Mouse (Mus musculus) midbrain, embryonic 14.5 days (tissue): ENCODE measurements around the gene Mapkap1. TPM values are rescaled to one million over a fixed set of nuclear protein-coding genes. Genes with fewer than 3 reads are reported as not detected.
A peak's percentile ranks its signal among the peaks of the same experiment; 100 is the strongest.

Source experiments
- ATAC-seq: fragments of 200-750 bp; cut with Nextera tagmentation; 2 replicates; pipeline ENCODE4 v1.8.0; 2017; ENCODE audit warnings: moderate number of reproducible peaks, moderate library complexity; ENCODE audit not compliant: low FRiP score, low TSS enrichment
- DNase-seq: peaks from one replicate; pipeline ENCODE4 v3.0.0-alpha.2; 2015
- H3K27ac ChIP-seq: fragments of 300-500 bp; sonication (generic); replicated peaks from 2 replicates; pipeline ENCODE4 v1.5.1; 2014; ENCODE audit warnings: mild to moderate bottlenecking, low read depth, low read length, moderate library complexity
- H3K27me3 ChIP-seq: fragments of 300-500 bp; sonication (generic); 2 replicates; pipeline ENCODE4 v1.6.1; 2014; ENCODE audit warnings: low read length, control low read depth, mixed read lengths; ENCODE audit not compliant: control insufficient read depth, insufficient read depth
- H3K36me3 ChIP-seq: fragments of 300-500 bp; sonication (generic); 2 replicates; pipeline ENCODE4 v1.6.1; 2014; ENCODE audit warnings: low read length, control low read depth; ENCODE audit not compliant: control insufficient read depth, insufficient read depth
- H3K4me1 ChIP-seq: fragments of 300-500 bp; sonication (generic); 2 replicates; pipeline ENCODE4 v1.6.1; 2014; ENCODE audit warnings: mild to moderate bottlenecking, antibody characterized with exemption, low read length, control low read depth; ENCODE audit not compliant: control insufficient read depth, insufficient read depth
- H3K4me2 ChIP-seq: fragments of 300-500 bp; sonication (generic); 2 replicates; pipeline ENCODE4 v1.6.1; 2014; ENCODE audit warnings: mild to moderate bottlenecking, low read length, moderate library complexity
- H3K4me3 ChIP-seq: fragments of 300-500 bp; sonication (generic); replicated peaks from 2 replicates; pipeline ENCODE4 v1.5.1; 2014; ENCODE audit warnings: low read depth, low read length
- H3K9ac ChIP-seq: fragments of 300-500 bp; sonication (generic); replicated peaks from 2 replicates; pipeline ENCODE4 v1.6.1; 2014; ENCODE audit warnings: mild to moderate bottlenecking, low read length, moderate library complexity
- H3K9me3 ChIP-seq: fragments of 300-500 bp; sonication (generic); 2 replicates; pipeline ENCODE4 v1.6.1; 2016; ENCODE audit warnings: low read length, control low read depth, mixed read lengths; ENCODE audit not compliant: control insufficient read depth
- WGBS: fragments of 180-500 bp; shearing (Covaris S2); extraction: QIAGEN DNeasy Blood & Tissue Kit; methylation state at CpG from one replicate; pipeline ENCODE4 v1.1.7; 2014; 5-methylcytosine and 5-hydroxymethylcytosine counted together
- polyA plus RNA-seq: library from polyadenylated mRNA; unstranded; fragments of >200 nt; fragmentation: Nextera tagmentation; extraction: Ambion mirVana; gene quantifications from 2 replicates; pipeline ENCODE4 v1.2.1, GENCODE M21; 2014

The Mapkap1 gene
- polyA plus RNA-seq, 1 experiment from 2014 or later: 94.6 TPM

DNA sequence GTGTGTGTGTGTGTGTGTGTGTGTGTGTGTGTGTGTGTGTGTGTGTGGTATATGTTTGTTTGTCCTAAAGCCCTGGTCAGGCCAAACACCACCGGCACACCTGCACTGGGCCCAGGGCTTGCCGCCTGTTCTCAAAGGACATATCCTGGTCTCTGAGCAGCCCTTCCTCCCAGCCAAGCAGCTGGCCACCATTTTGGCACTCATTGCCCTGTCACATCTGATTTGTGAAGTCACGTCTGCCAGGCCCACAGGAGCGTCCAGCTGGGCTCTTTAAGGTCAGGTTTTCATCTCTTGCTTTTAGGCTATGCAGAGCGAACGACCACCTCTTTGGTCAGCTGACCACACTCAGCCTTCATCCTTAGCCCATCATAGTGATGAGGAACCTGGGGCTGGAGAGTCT lies 223.9 kb downstream of the Mapkap1 start:
- ATAC-seq: no peak
- H3K27ac ChIP-seq: no peak overlapping the region
- 70% methylated on average over 6 of the region's 6 CpGs for WGBS
- DNase-seq: no peak
- H3K4me3 ChIP-seq: no peak overlapping the region
- H3K9ac ChIP-seq: no peak overlapping the region
- no peak overlapping the region for H3K4me2 ChIP-seq
- no peaks in the 10 kb centered on the region for H3K9me3 ChIP-seq
- H3K4me1 ChIP-seq: no peaks in the 10 kb centered on the region
- H3K36me3 ChIP-seq: peaks cover 8% of the 10 kb centered on the region; the same call in 1 of the 2 replicates
- no peaks in the 10 kb centered on the region for H3K27me3 ChIP-seq

DNA sequence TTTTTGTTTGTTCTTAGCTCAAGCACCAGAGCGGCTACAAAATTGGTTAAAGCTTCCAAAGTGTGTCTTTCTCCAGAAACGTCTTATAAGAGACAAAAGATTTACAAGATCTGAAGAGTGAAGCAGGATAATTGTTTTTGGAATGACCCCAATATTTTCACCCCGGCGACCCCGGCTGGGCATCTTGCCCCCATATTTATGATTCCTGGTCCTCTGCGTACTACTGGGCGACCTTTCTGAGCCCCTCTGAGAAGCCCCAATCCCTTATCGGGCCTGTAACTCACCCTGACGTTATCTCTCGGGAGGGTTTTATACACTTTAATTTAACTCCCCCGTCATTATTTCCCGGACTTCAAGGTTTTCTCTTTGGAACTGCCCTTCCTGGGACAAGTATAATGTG lies 225.5 kb downstream of the Mapkap1 start:
- no peak overlapping the region for H3K4me3 ChIP-seq
- no peaks in the 10 kb centered on the region for H3K9me3 ChIP-seq
- H3K36me3 ChIP-seq: no peaks in the 10 kb centered on the region
- H3K4me1 ChIP-seq: no peaks in the 10 kb centered on the region
- H3K9ac ChIP-seq: no peak overlapping the region
- H3K4me2 ChIP-seq: no peak overlapping the region
- 82% methylated on average over 12 of the region's 12 CpGs for WGBS
- DNase-seq: no peak
- no peak for ATAC-seq
- no peak overlapping the region for H3K27ac ChIP-seq
- no peaks in the 10 kb centered on the region for H3K27me3 ChIP-seq

DNA sequence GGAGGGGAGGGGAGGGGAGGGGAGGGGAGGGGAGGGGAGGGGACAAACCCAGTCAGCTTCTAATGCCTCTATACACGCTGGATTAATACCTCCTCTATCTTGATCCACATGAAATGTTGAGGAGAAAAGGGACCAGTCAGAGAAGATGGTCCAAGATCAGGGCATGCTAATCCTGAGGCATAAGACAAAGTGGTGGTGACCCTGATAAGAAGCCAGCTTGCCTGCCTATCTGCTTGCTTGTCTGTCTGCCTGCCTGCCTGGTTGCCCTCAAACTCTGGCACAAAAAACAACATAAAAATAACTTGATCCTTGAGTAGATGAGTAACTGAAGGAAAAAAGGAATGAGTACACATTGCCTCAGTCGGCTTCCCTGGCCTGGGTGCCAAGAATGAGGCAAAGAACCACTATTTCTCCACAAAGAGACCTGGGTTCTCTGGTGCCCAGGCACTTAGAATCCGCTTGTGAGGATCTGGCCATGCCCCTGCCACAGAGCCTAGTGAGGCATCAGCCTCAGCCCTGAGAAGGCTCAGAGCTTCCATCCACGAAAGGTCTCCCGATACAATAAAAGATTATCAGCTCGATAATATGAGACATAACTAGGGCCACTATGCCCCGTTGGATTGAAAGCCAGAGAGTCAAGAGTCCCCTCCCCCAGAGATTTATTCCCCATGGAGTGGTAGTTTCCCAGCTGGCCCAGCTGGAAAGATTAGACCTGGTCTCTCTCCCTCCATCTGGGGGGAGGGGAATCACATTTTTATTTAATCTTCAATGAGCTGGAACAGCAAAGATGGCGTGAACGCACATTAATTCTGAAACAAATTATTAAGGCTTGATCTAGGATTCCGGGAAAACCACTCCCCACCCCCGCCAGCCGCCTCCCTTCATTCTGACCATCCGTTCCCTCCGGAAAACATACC lies 228.9 kb downstream of the Mapkap1 start:
- Histone ChIP-seq H3K27me3 (no peaks in the 10 kb centered on the region), H3K4me1 (0 out of 2 replicates have a peak, but pooled peaks cover 3% of the 10 kb centered on the region), H3K4me2 (no peak overlapping the region), H3K36me3 (no peaks in the 10 kb centered on the region), H3K4me3 (no peak overlapping the region), H3K9ac (no peak overlapping the region), H3K27ac (no peak overlapping the region), H3K9me3 (no peaks in the 10 kb centered on the region)
- DNase-seq: peak; percentile 45
- 54% methylated on average over 14 of the region's 14 CpGs for WGBS
- no peak for ATAC-seq

DNA sequence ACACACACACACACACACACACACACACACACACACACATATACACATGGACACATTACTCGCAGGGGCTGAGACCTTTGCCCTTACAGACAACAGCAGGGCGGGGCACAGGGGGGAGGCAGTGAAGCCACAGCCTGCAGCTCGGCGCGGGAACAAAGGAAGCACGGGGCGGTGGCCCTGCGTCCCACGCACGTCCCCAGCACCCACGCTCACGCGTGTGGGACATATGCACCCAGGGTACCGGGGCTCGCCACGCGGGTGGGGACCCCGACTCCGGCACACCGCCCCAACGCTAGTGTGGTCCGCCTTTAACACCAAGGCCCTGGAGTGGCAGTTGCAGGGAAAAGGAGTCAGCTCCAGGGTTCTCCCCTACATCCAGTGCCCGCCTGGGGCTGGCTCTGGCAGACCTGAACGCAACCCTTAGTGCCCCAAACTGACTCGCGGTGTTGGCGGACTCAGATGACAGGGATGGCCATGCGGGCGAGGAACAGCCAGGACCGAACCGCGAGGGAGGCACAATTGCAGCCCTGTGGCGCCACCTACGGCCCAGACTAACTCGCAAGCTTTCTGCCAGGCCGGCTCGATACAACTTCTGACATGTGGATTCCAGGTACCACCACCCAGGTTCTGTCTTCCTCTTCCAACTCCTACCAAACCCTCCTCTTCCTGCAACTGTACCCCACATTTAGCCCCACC lies 232.5 kb downstream of the Mapkap1 start:
- Histone ChIP-seq H3K27ac (no peak overlapping the region), H3K9me3 (no peaks in the 10 kb centered on the region), H3K9ac (peak overlapping the region; percentile 75), H3K36me3 (no peaks in the 10 kb centered on the region), H3K4me2 (peak overlapping the region; percentile 85), H3K4me3 (peak overlapping the region; percentile 39), H3K27me3 (no peaks in the 10 kb centered on the region), H3K4me1 (0 out of 2 replicates have a peak, but pooled peaks cover 3% of the 10 kb centered on the region)
- peak; percentile 71 for ATAC-seq
- WGBS: 14% methylated on average over 37 of the region's 37 CpGs
- DNase-seq: peak; percentile 95

DNA sequence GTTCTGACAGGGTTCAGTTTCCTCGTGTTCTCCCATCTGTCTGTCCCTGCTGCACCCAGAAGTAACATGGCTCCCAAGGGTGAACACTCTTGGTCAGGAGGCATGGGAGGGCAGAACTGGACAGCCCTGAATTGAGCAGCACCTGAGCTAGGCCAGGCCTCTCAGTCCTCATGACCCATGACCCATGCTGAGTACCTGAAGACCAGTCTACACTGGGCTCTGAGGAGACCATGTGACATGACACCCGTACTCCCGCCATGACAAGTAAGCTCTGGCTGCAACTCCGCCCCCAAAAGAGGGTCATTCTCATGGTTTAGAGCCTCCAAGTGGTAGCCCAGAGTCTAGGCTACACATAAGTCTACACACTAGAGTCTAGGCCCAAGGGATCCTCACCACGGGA lies 233.2 kb downstream of the Mapkap1 start:
- Histone ChIP-seq H3K4me2 (no peak overlapping the region), H3K27ac (no peak overlapping the region), H3K9ac (no peak overlapping the region), H3K36me3 (no peaks in the 10 kb centered on the region), H3K27me3 (no peaks in the 10 kb centered on the region), H3K4me3 (no peak overlapping the region), H3K4me1 (0 out of 2 replicates have a peak, but pooled peaks cover 3% of the 10 kb centered on the region), H3K9me3 (no peaks in the 10 kb centered on the region)
- DNase-seq (no peak), ATAC-seq (0 out of 2 replicates have a peak, but pooled peaks have one; percentile 40)
- 69% methylated on average over 5 of the region's 5 CpGs for WGBS

DNA sequence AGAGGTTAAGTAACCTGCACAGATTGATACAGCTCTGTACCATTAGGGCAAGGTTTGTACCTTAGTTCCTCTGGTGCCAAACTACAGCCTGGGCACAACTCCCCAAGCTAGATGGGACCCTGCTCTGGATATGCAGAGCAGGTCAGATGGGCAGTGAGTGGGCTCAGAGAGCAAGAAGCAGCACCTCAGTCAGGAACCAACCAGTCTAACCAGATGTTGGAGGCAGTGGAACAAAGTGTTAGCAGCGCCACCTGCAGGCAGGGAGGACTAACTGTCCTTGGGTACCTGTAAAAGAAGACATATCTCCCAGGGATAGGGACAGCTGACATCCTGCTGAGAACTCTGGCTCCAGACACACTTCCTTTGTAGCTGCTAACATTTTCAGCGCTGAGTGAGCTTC lies 235.8 kb downstream of the Mapkap1 start:
- peaks cover 18% of the 10 kb centered on the region for H3K4me1 ChIP-seq
- no peak overlapping the region for H3K27ac ChIP-seq
- WGBS: 26% methylated on average over 2 of the region's 2 CpGs
- no peak overlapping the region for H3K4me2 ChIP-seq
- H3K9me3 ChIP-seq: no peaks in the 10 kb centered on the region
- DNase-seq (no peak), ATAC-seq (no peak)
- no peaks in the 10 kb centered on the region for H3K27me3 ChIP-seq
- H3K4me3 ChIP-seq: no peak overlapping the region
- H3K9ac ChIP-seq: no peak overlapping the region
- H3K36me3 ChIP-seq: no peaks in the 10 kb centered on the region

DNA sequence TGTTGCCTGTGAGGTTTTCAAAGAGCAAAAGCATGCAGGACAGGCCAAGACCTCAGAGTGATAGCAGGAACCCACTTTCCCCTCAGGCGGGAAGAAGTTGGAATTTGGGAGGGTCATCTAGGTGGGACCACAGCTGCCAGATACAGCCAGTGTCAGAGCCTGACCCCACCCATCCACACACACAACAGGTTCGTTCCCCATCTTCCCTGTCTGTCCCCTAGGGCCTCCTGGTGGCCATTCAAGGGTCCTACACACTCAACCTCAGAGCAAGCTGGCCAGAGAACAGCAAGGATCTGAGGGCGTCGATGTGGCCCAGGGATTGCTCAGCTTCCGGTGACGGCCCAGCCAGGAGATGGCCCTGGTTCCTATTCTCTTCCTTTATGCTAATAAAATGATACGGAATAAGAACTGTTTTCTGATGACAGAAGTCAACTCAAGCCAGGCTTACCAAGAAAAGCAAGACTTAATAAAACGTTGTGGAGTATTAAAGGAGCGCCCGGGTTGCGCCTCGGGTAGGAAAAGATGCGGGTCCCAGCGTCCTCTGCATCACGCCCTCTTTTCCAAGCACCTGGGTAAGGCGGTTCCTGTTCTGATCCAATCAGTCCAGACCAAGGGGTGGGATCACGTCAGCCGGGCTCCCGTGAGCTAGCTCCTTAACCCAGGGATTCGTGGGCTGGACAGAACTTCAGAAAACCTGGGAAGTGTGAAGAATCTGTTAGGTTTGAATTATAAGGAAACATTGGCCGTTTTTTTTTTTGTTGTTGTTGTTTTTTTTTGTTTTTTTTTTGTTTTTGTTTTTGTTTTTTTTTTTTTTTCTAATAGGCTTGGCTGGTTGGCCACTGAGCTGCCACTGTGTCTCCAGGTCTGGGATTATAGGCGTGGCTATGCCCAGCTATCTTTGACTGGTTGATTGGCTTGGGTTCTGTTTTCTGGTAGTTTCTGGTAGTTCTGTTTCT lies 238.3 kb downstream of the Mapkap1 start:
- 33% methylated on average over 22 of the region's 22 CpGs for WGBS
- Histone ChIP-seq H3K4me3 (no peak overlapping the region), H3K36me3 (no peaks in the 10 kb centered on the region), H3K9me3 (no peaks in the 10 kb centered on the region), H3K4me1 (peaks cover 16% of the 10 kb centered on the region), H3K4me2 (no peak overlapping the region), H3K9ac (no peak overlapping the region), H3K27ac (no peak overlapping the region), H3K27me3 (no peaks in the 10 kb centered on the region)
- DNase-seq (no peak), ATAC-seq (no peak)
